Mouse (Mus musculus) ES-Bruce4 (cell line): ENCODE measurements around the gene Nelfcd. TPM values are rescaled to one million over a fixed set of nuclear protein-coding genes. Genes with fewer than 3 reads are reported as not detected.
A peak's percentile ranks its signal among the peaks of the same experiment; 100 is the strongest.

ENCODE experiments used
- H3K27ac ChIP-seq: 2 replicates; pipeline ENCODE4 v1.5.1; 2012; ENCODE audit warnings: low read length, inconsistent platforms; ENCODE audit not compliant: insufficient read depth
- H3K27me3 ChIP-seq: 2 replicates; pipeline ENCODE4 v1.6.1; 2012; ENCODE audit warnings: mild to moderate bottlenecking, low read length, inconsistent platforms; ENCODE audit not compliant: control insufficient read depth, poor library complexity, insufficient read depth, severe bottlenecking
- H3K36me3 ChIP-seq: 2 replicates; pipeline ENCODE4 v1.6.1; 2012; ENCODE audit warnings: inconsistent platforms, mild to moderate bottlenecking, low read length, moderate library complexity; ENCODE audit not compliant: control insufficient read depth, poor library complexity, insufficient read depth, severe bottlenecking
- H3K4me1 ChIP-seq: one replicate; pipeline ENCODE4 v1.8.1; 2011; ENCODE audit warnings: low read length; ENCODE audit not compliant: control insufficient read depth, insufficient read depth
- H3K4me3 ChIP-seq: 2 replicates; pipeline ENCODE4 v1.5.1; 2011; ENCODE audit warnings: low read depth, mild to moderate bottlenecking, low read length
- H3K9ac ChIP-seq: 2 replicates; pipeline ENCODE4 v1.6.1; 2012; ENCODE audit warnings: low read depth, mild to moderate bottlenecking, inconsistent platforms; ENCODE audit not compliant: poor library complexity, severe bottlenecking
- H3K9me3 ChIP-seq: replicated peaks from 2 replicates; pipeline ENCODE4 v1.6.1; 2012; ENCODE audit warnings: mild to moderate bottlenecking, low read length, inconsistent platforms; ENCODE audit not compliant: control insufficient read depth, poor library complexity, insufficient read depth, severe bottlenecking
- CTCF ChIP-seq: IDR thresholded peaks from one replicate; pipeline ENCODE4 v1.8.1; 2011; ENCODE audit warnings: low read depth, low read length
- EP300 ChIP-seq: IDR thresholded peaks from 2 replicates; pipeline ENCODE4 v1.6.1; 2011; ENCODE audit warnings: low read depth, low read length; ENCODE audit not compliant: insufficient read depth
- POLR2A ChIP-seq: IDR thresholded peaks from one replicate; pipeline ENCODE4 v1.8.1; 2011; ENCODE audit warnings: low read length; ENCODE audit not compliant: insufficient read depth
- polyA plus RNA-seq: library from polyadenylated mRNA; stranded (reverse); fragments of >200 nt; gene quantifications from 2 replicates; pipeline ENCODE4 v1.2.4, GENCODE M21; 2011; ENCODE audit warnings: low read depth; ENCODE audit not compliant: missing spikeins, insufficient read depth, insufficient read length

The Nelfcd gene
- polyA plus RNA-seq, 1 experiment: 64.3 TPM

GRCm38 (mm10) chr2:174396643-174397042 lies 19.0 kb upstream of the Nelfcd start:
- H3K27ac ChIP-seq: no peak overlapping the region
- H3K4me3 ChIP-seq: no peak overlapping the region
- H3K9ac ChIP-seq: no peak overlapping the region
- H3K4me1 ChIP-seq: no peaks in the 10 kb centered on the region
- TF ChIP-seq CTCF (no peak), POLR2A (no peak), EP300 (no peak)
- H3K27me3 ChIP-seq: no peaks in the 10 kb centered on the region; the same call in 1 of the 2 replicates
- no peaks in the 10 kb centered on the region for H3K36me3 ChIP-seq
- no peaks in the 10 kb centered on the region for H3K9me3 ChIP-seq

- no peak overlapping the region for H3K9ac ChIP-seq
- H3K4me3 ChIP-seq: no peak overlapping the region
- H3K36me3 ChIP-seq: no peaks in the 10 kb centered on the region
- no peak overlapping the region for H3K27ac ChIP-seq
- H3K27me3 ChIP-seq: no peaks in the 10 kb centered on the region; the same call in 1 of the 2 replicates
- H3K4me1 ChIP-seq: no peaks in the 10 kb centered on the region
- H3K9me3 ChIP-seq: no peaks in the 10 kb centered on the region
- TF ChIP-seq EP300 (no peak), CTCF (no peak), POLR2A (no peak)
These were observed 18.5 kb upstream of the Nelfcd start for GRCm38 (mm10) chr2:174397065-174397464.

GRCm38 (mm10) chr2:174397881-174398280 lies 17.7 kb upstream of the Nelfcd start:
- Histone ChIP-seq H3K27me3 (no peaks in the 10 kb centered on the region; the same call in 1 of the 2 replicates), H3K4me1 (no peaks in the 10 kb centered on the region), H3K4me3 (no peak overlapping the region), H3K9ac (no peak overlapping the region), H3K36me3 (no peaks in the 10 kb centered on the region), H3K27ac (no peak overlapping the region), H3K9me3 (no peaks in the 10 kb centered on the region)
- no peak for TF ChIP-seq CTCF
- TF ChIP-seq POLR2A: no peak
- TF ChIP-seq EP300: no peak

GRCm38 (mm10) chr2:174400396-174400795 lies 15.2 kb upstream of the Nelfcd start:
- H3K4me3 ChIP-seq: no peak overlapping the region
- no peaks in the 10 kb centered on the region for H3K27me3 ChIP-seq
- no peak overlapping the region for H3K27ac ChIP-seq
- no peaks in the 10 kb centered on the region for H3K4me1 ChIP-seq
- TF ChIP-seq CTCF (no peak), EP300 (no peak), POLR2A (no peak)
- H3K9ac ChIP-seq: no peak overlapping the region
- no peaks in the 10 kb centered on the region for H3K36me3 ChIP-seq
- no peaks in the 10 kb centered on the region for H3K9me3 ChIP-seq

GRCm38 (mm10) chr2:174410222-174410621 lies 5.4 kb upstream of the Nelfcd start:
- H3K9me3 ChIP-seq: no peaks in the 10 kb centered on the region
- TF ChIP-seq POLR2A (no peak), EP300 (0 out of 2 replicates have a peak, but pooled peaks have one; percentile 0)
- no peaks in the 10 kb centered on the region for H3K27me3 ChIP-seq
- H3K9ac ChIP-seq: no peak overlapping the region
- H3K36me3 ChIP-seq: no peaks in the 10 kb centered on the region
- no peak overlapping the region for H3K4me3 ChIP-seq
- H3K27ac ChIP-seq: no peak overlapping the region
- peaks cover 2% of the 10 kb centered on the region for H3K4me1 ChIP-seq

- Histone ChIP-seq H3K36me3 (no peaks in the 10 kb centered on the region), H3K4me1 (peaks cover 2% of the 10 kb centered on the region), H3K9me3 (no peaks in the 10 kb centered on the region), H3K27ac (no peak overlapping the region), H3K27me3 (no peaks in the 10 kb centered on the region), H3K9ac (no peak overlapping the region), H3K4me3 (no peak overlapping the region)
- TF ChIP-seq CTCF: no peak
- TF ChIP-seq EP300: no peak
- no peak for TF ChIP-seq POLR2A
These were observed 2.5 kb upstream of the Nelfcd start for GRCm38 (mm10) chr2:174413127-174413526.
